Mouse (Mus musculus) megakaryocyte, embryonic 14.5 days (primary cell): ENCODE measurements around the gene Afap1. TPM values are rescaled to one million over a fixed set of nuclear protein-coding genes. Genes with fewer than 3 reads are reported as not detected.
A peak's percentile ranks its signal among the peaks of the same experiment; 100 is the strongest.

Experiments
- H3K27me3 ChIP-seq: replicated peaks from 2 replicates; pipeline ENCODE3; 2012; ENCODE audit warnings: inconsistent platforms
- H3K36me3 ChIP-seq: replicated peaks from 2 replicates; pipeline ENCODE3; 2012; ENCODE audit warnings: low read length, inconsistent platforms, mixed read lengths
- H3K4me1 ChIP-seq: 2 replicates; pipeline ENCODE4 v1.6.1; 2012; ENCODE audit warnings: inconsistent platforms
- H3K4me3 ChIP-seq: replicated peaks from 2 replicates; pipeline ENCODE3; 2012; ENCODE audit warnings: moderate library complexity, mild to moderate bottlenecking, inconsistent platforms
- H3K9me3 ChIP-seq: 2 replicates; pipeline ENCODE4 v1.6.1; 2012; ENCODE audit warnings: inconsistent platforms
- FLI1 ChIP-seq: IDR thresholded peaks from 2 replicates; pipeline ENCODE4 v1.6.1; 2012; ENCODE audit warnings: low read length, inconsistent platforms, mixed read lengths
- GATA1 ChIP-seq: IDR thresholded peaks from 3 replicates; pipeline ENCODE4 v1.6.1; 2012; ENCODE audit warnings: mixed read lengths, low read length, inconsistent platforms, borderline replicate concordance
- polyA plus RNA-seq: library from polyadenylated mRNA; stranded (reverse); fragments of >175 nt; gene quantifications from 2 replicates; pipeline ENCODE4 v1.2.3, GENCODE M21; 2012; ENCODE audit warnings: low replicate concordance; ENCODE audit not compliant: insufficient read depth

Gene Afap1
- polyA plus RNA-seq, 1 experiment: 0.21 TPM

DNA sequence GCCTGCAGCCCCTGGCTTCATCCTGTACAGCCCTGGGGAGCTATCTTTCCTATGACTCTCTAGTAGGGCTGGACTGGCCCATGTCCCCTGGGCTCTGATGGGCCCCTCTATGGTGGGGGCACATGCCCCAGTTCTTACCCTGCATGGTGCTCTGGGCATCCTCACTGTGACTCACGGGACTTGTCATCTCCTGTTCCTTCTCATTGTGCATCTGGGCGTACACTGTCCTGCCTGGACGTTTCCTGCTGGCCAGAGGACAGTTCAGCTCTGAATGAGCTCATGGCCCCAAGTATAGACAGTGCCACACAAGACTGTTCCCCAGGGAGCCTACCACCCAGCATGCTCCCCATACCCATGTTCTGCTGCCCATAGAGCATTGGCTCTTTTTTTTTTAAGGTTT is 128.0 kb downstream of the Afap1 start:
- H3K4me3 ChIP-seq: no peak overlapping the region
- no peaks in the 10 kb centered on the region for H3K36me3 ChIP-seq
- TF ChIP-seq FLI1: no peak
- TF ChIP-seq GATA1: no peak
- peaks cover 8% of the 10 kb centered on the region for H3K9me3 ChIP-seq
- H3K4me1 ChIP-seq: no peaks in the 10 kb centered on the region; the same call in 1 of the 2 replicates
- peaks cover 47% of the 10 kb centered on the region for H3K27me3 ChIP-seq

DNA sequence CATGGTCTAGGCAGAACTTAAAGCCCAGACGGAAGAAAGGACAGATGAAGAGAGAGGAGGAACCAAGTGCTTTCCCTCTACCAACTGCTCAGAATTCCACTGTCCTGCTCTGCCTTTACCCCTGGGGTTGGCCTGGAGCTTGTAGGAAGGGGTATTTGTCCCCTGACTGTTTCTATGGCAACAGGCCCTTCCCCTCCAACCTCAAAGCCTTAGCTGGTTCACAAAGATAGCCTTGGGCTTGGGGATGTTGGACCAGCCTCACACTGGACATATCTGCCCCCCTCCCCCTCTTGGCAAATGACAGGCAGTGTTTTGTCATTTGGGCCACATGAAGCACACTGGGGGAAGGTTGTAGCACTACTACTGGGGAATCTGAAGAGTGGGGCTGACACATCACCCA is 129.2 kb downstream of the Afap1 start:
- H3K4me1 ChIP-seq: no peaks in the 10 kb centered on the region; the same call in 1 of the 2 replicates
- TF ChIP-seq FLI1 (no peak), GATA1 (no peak)

DNA sequence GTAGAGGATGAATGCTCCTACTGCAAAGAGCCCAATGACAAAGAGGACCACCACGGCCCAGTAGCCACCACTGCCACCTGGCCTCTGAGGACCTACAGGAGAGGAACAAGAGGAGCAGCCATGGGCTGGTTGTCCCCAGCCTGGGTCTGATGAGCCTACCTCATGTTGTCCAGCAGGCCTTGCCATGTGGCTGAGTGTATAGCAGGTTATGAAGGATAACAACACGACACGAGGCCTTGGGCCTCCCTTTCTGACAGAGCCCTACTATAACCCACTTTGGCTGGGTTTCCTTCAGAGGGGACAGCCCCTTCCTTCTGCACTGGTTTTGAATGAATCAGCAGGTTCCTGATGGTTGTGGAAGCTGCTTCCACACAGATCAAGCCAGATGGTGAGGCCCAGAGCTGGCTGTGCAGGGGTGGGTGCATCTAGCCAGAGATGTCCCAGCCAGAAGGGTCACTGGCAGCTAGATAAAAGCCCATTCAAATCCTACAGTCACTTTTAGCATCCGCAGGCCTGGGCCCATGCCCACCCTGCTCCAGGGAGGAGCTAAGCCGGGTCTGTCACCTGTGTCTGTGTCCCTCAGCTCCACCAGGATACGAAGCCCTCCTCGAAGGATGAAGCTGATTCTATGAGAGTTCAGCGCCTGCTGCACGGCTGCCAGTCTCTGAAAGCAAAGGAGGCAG is 131.0 kb downstream of the Afap1 start:
- no peak overlapping the region for H3K4me3 ChIP-seq
- peaks cover 54% of the 10 kb centered on the region for H3K27me3 ChIP-seq
- H3K9me3 ChIP-seq: no peaks in the 10 kb centered on the region
- H3K36me3 ChIP-seq: no peaks in the 10 kb centered on the region
- no peaks in the 10 kb centered on the region; the same call in 1 of the 2 replicates for H3K4me1 ChIP-seq
- TF ChIP-seq GATA1 (no peak), FLI1 (no peak)

More for the DNA sequence above, 129.2 kb downstream of the Afap1 start:
- no peaks in the 10 kb centered on the region for H3K36me3 ChIP-seq
- H3K4me3 ChIP-seq: no peak overlapping the region
- peaks cover 8% of the 10 kb centered on the region for H3K9me3 ChIP-seq
- peaks cover 49% of the 10 kb centered on the region for H3K27me3 ChIP-seq

DNA sequence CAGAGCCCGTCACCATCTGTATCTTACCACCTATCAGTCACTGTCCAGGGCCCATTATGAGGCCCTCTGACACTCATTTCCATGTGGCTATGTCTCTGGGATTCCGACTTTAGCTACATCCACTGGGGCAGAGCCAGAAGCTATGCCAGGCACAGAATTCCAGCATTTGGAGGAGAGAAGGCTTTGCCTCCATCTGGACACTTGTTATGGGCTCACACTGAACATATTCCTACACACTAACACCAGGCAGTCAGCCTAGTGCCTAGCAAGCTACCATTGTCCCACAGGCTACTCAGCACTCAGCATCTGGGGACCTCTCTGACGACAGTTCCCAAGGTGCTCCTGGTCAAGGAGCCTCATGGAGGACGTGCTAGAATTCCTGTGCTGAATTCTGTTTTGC is 132.0 kb downstream of the Afap1 start:
- no peak for TF ChIP-seq FLI1
- TF ChIP-seq GATA1: no peak
- peaks cover 55% of the 10 kb centered on the region for H3K27me3 ChIP-seq
- peaks cover 5% of the 10 kb centered on the region for H3K9me3 ChIP-seq
- H3K4me3 ChIP-seq: no peak overlapping the region
- H3K4me1 ChIP-seq: no peaks in the 10 kb centered on the region; the same call in 1 of the 2 replicates
- no peaks in the 10 kb centered on the region for H3K36me3 ChIP-seq

DNA sequence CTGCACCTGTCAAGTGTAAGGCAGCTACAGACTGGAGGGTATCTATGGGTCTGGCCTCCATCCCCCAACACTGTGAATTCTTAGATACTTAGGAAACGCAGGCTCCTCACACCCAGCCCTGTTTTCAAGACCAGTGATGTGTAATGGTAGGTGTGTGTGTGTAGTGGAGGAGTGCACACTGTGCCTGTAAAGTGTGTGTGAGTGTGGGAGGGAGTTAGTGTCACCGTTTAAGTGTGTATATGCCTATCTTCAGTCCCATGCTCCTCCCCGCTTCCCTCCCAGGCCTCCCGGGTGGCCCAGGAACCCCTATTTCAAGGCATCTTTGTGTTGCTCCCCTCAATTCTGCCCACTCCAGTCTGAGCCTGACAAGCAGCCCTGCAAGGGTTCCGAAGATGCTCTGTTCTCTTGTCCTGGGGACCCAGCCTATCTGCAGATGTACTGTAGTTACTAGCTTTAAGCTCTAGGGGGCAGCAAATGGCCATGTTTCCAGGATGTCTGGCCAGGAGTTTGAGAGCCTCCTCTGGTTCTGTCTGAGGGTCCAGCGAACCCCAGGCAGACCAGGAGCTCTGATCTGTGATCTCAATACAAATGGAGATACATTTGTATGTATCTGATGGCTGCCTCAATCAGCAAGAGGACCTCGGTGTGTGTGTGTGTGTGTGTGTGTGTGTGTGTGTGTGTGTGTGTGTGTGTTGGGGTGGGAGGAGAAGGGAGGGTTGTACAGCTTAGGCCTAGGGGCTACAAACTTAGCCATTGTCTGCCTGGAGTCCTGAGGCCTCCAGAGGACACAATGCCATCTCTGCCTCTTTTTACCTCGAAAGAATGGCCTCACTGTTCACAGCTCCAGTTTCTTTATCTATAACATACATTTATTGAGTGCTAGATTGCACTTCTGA is 140.7 kb downstream of the Afap1 start:
- Histone ChIP-seq H3K27me3 (peaks cover 27% of the 10 kb centered on the region), H3K4me1 (peaks cover 12% of the 10 kb centered on the region), H3K4me3 (no peak overlapping the region), H3K9me3 (peaks cover 14% of the 10 kb centered on the region), H3K36me3 (no peaks in the 10 kb centered on the region)
- TF ChIP-seq FLI1 (no peak), GATA1 (no peak)

DNA sequence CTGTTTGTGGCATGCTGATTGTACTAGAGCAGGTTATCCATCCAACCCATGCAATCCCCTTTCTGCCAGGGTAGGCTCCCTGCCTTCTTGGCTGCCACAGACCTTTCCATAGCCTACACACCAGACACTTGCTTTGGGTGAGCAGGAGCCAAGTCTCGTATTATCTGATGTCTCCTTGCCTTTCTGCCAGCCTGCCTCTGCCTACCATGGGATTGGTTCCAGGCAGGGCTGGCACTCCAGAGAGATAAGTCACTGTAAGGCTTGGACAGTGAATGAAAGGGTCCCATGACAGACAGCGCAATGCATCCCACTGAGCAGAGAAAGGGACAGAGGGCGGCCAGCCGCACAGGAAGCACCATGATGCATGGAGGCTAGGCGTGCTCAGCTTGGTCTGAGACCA is 146.5 kb downstream of the Afap1 start:
- peaks cover 37% of the 10 kb centered on the region for H3K27me3 ChIP-seq
- no peak for TF ChIP-seq FLI1
- TF ChIP-seq GATA1: no peak

DNA sequence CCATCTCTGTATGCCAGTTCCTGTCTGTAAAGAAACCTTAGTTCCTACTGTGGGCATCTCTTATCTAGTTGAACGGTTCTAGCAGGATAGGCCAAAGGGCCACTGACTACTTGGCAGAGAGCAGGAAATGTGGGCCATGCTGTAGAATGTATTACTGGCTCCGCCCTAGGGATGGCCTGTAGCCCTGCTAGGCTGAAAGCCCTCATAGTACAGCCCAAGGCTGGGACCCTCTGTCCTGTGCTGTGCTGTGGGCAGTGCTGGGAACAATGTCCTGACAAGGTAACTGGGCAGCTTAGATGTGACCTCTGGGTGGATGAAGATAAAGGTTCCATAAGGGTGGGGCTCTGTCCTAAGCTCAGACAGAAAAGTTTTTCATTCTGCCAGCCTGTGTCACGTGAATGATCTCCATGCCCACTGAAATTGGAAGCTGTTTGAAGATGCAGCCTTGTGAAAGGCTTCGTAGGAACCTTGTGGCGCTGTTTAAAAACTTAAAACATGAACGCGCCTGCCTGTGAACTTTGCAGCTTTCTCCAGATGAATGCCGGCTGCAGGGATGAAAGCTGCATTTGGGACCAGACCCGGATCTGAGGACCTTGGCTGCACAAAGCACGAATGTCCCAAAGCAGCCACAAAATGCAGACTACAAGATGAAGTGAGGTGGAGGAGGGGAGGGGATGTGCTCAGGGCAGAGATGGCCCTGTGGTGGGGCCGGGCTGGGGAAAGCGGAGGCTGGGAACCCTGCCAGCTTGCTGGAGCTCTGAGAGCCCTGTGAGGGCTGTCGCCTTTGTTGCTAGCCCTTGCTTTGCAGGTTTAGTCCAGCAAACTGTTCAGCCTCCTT is 147.5 kb downstream of the Afap1 start:
- TF ChIP-seq GATA1 (no peak), FLI1 (no peak)
- peaks cover 38% of the 10 kb centered on the region for H3K27me3 ChIP-seq
- no peak overlapping the region for H3K4me3 ChIP-seq

More for the DNA sequence above, 146.5 kb downstream of the Afap1 start:
- H3K36me3 ChIP-seq: no peaks in the 10 kb centered on the region
- no peaks in the 10 kb centered on the region for H3K9me3 ChIP-seq
- H3K4me3 ChIP-seq: no peak overlapping the region
- peaks cover 14% of the 10 kb centered on the region for H3K4me1 ChIP-seq

DNA sequence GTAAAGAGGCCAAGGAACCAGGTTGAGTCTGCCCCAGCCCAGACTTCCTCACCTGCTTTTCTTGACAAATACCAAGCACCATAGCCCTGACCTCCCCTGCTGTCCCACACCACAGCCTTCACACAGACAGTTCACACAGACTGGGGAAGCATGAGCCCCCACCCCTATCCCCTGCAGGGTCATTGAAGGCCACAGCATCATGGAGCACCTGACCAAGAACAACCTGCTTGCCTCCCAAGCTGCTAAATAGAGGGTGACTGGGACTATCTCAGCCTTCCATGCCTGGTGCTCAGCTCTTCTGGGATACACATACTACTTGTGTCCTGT is 148.1 kb downstream of the Afap1 start:
- TF ChIP-seq FLI1 (no peak), GATA1 (no peak)
- Histone ChIP-seq H3K4me3 (no peak overlapping the region), H3K36me3 (no peaks in the 10 kb centered on the region), H3K9me3 (no peaks in the 10 kb centered on the region), H3K4me1 (peaks cover 14% of the 10 kb centered on the region), H3K27me3 (peaks cover 37% of the 10 kb centered on the region)

More for the DNA sequence above, 147.5 kb downstream of the Afap1 start:
- no peaks in the 10 kb centered on the region for H3K36me3 ChIP-seq
- H3K4me1 ChIP-seq: peaks cover 14% of the 10 kb centered on the region
- no peaks in the 10 kb centered on the region for H3K9me3 ChIP-seq

DNA sequence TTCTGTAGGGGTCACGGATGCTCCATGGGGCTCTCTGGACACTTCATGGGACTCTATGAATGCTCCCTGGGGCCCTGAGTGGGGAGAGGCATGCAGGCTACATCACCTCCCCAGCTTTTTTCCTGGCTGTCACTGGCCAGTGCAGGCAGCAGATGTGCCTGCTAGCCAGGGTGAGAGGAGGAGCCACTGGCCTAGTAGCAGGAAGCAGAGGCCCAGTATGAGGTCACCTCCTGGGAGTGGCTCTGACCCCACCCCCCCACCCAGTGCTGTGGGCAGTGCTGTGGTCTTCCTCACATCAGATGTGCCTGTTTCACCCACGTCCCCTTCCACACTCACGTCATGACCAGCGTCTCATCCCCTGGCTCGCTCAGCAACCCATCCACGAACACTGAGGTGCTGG is 148.6 kb downstream of the Afap1 start:
- TF ChIP-seq GATA1 (no peak), FLI1 (no peak)
- peaks cover 14% of the 10 kb centered on the region for H3K4me1 ChIP-seq
- no peaks in the 10 kb centered on the region for H3K9me3 ChIP-seq
- H3K36me3 ChIP-seq: no peaks in the 10 kb centered on the region
- H3K27me3 ChIP-seq: peaks cover 37% of the 10 kb centered on the region
- peak overlapping the region; percentile 48 for H3K4me3 ChIP-seq
